Mouse (Mus musculus) left cerebral cortex, adult 11 months (tissue): ENCODE measurements at regions not wholly inside any gene's neighbourhood (a gene's known extent, or its start where the extent isn't known, plus 50 kb on each side); places are given as distances from the start of the nearest gene placed in this dataset.

Experiments used
- DNase-seq: peaks from one replicate; pipeline ENCODE4 v3.0.0; 2022; ENCODE audit warnings: low spot score

- no peak for DNase-seq
These were observed 87.7 kb upstream of the 4933412E24Rik start for GRCm38 (mm10) chr15:60104126-60104525.

DNA sequence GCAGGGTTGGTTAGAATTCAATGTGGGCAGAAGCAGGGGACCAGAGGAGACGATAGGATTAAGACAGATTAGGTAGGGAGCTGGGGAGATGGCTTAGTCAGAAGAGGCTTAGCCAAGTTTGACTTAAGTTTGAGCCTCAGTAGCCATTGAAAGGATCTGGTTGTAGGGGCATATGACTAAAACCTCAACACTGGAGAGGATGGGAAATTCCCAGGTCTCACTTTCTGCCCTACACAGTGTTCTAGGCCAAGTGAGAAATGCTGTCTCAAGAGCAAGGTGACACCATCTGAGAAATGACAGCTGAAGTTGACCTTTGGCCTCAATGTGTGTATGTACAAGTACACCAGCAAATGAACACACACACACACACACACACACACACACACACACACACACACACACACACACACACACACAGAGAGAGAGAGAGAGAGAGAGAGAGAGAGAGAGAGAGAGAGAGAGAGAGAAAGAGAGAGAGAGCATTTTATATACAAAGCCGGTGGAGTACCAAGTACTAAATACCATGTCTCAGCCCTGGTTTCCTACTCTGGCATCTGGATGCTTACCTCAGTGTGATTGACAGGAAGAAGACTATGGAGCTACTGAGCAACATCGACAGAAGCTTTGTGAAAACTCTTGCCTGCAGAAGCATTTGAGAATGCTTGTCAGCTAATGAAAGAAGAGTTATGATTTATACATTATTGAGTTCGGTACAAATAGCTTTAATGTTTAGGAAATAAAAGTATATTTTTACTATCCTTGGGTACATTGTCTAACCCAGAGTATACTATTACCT is 85.3 kb upstream of the 4933412E24Rik start:
- DNase-seq, result no peak

DNA sequence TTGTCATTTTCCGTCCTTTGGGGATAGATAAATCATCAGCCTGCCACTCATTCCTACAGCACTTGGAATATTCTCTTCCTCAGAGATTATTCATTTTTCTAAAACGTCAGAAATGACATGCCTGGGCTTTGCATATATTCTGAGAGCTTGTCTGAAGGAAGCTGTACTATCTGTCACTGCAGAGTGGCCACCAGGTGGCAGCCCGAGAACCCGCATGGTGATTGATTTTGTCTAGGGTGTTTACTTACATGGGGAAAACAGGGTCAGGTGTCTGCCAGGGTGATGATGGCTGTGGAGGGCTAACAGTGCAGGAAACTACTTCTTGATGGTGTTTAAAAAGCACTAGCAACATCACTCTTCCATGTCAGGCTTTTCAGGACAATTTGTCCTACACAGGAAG is 80.7 kb upstream of the 4933412E24Rik start:
- DNase-seq, result peak; percentile 38

DNA sequence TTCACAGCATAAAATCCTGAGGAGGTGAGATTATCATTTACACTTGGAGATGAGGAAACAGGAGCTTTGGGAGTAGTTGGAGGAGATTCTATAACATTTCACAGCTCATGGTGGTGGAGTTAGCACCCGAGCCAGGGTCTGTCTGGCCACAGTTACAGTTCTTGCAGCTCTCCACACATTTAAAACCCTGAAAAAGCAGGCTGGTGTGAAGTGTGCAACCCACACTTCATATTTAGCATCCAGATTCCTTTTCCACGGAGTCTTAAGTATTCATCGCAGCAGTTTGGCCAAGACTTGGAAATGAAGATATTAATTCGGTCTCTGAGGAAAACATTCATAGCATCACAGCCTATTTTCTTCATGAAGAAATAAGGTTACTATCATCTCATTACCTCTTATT is 79.7 kb upstream of the 4933412E24Rik start:
- DNase-seq, result no peak

- no peak for DNase-seq
These were observed 73.5 kb upstream of the 4933412E24Rik start for GRCm38 (mm10) chr15:60089921-60090320.

DNA sequence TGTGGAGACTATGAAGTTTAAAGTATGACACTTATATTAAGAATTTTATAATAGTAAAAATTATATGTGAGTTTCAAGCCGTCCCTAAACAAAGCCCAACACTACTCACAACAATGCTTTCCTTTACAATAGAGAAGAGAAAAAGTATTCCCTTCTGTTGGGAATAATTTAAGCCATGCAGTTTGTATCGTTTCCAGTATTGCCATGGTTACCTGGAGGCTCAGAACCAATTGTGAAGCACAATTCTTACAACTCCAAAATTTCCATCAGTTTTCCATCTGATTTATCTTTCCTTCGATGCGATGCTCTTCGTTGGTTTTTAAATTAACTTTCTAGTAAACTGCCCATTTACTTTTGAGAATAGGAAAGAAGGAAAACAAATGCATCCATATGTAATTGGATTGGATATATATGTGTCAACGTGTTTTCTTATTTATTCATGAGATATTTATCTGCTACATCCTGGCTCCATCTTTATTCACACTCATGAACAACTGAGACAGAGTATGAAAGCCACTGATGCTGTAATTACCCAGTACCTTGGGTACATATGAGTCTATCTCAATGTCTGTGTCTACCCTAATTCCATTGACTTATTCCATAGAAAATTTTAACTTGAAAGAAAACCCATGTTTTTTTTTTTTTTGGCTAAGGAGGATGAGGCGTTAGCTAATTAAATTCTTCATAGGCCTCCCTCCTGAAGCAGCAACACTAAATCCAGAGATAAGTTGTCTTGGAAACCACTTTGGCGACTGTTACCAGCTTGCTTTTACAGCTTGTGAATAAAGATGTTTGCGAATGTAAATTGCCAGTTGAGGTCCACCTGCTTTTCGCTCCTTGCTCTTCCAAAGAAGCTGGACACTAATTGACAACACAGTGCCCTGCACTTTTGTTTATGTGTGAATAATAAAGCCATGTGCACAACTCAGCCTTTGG is 72.8 kb upstream of the 4933412E24Rik start:
- DNase-seq, result no peak
